Mouse (Mus musculus) MN1 (cell line): ENCODE data around the gene Adamtsl1.

Experiments
- DNase-seq: peaks from one replicate; pipeline ENCODE4 v3.0.0-alpha.2; 2016; ENCODE audit warnings: low spot score

Gene Adamtsl1

GRCm38 (mm10) chr4:86407200-86407527 lies 893.2 kb downstream of the Adamtsl1 start:
- DNase-seq: no peak

- no peak for DNase-seq
Observed at GRCm38 (mm10) chr4:86408421-86408820, 894.4 kb downstream of the Adamtsl1 start.

DNA sequence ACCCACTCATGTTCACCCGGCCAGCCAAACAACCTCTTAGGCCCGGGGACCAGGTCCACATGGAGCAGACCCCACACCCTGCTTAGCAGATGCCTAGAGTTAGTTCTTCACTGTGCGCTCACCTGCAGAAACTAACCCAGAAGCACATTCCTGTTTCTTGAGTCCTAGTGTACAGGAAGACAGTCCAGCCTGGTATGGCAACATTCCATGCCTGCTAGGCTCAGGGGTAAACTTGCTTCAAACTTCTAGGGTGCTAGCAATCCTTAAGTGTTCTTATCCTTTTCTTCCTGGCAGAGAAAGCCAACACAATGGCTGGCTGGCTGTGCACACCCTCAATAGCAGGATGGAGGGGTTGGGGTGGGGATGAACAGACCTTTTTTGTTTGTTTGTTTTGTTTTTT lies 897.0 kb downstream of the Adamtsl1 start:
- DNase-seq: no peak

- no peak for DNase-seq
Observed at GRCm38 (mm10) chr4:86413388-86413787, 899.4 kb downstream of the Adamtsl1 start.

DNA sequence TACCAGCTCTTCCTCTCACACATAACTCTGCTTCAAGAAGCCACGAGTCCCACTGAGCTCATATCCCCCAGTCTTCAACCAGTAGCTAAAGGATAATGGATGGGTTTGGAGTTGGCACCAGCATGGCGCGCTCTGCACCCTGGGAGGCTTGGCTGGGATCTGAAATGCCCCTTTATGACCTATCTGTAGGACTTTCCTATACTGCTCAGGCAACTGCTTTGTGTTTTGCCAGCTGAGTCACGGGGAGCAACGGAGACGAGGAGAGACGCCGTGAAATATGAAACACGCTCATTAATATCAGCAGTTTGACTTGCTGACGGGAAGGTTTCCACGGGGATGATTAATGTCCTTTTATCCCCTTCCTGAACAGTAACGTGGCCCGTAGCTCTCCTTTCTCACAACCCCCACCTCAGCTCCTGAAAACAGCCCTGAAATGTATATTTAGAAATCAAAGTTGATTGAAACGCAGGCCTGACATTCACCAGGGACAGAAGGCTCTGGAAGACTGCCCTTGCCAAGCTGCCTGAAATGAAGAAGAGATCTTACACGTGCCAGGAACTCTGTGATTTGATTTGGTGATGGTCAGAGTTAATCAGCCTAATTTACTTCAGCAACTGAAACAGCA lies 902.5 kb downstream of the Adamtsl1 start:
- no peak for DNase-seq

GRCm38 (mm10) chr4:86422586-86422985 lies 908.6 kb downstream of the Adamtsl1 start:
- no peak for DNase-seq

GRCm38 (mm10) chr4:86425581-86425980 lies 911.6 kb downstream of the Adamtsl1 start:
- no peak for DNase-seq

DNA sequence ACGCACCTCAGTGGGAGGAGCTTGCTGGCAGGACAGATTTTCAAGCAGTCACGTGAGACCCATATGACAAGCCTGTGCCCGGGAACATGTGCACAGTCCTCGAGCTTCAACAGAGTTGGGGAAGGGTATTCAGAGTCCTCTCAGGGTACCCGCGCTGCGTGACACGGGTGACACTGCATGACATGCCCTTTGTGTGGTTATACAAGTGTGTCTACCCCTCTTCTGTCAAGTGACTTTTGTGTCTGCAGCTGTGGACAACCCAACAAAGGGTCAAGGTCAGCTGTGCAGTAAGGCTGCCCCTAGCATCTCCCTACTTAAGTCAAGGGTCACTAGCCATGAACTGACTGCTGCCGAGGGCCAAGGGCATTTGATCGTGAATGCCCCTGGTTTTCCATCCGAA lies 912.6 kb downstream of the Adamtsl1 start:
- no peak for DNase-seq

- DNase-seq: no peak
Observed at GRCm38 (mm10) chr4:86427312-86427711, 913.3 kb downstream of the Adamtsl1 start.

DNA sequence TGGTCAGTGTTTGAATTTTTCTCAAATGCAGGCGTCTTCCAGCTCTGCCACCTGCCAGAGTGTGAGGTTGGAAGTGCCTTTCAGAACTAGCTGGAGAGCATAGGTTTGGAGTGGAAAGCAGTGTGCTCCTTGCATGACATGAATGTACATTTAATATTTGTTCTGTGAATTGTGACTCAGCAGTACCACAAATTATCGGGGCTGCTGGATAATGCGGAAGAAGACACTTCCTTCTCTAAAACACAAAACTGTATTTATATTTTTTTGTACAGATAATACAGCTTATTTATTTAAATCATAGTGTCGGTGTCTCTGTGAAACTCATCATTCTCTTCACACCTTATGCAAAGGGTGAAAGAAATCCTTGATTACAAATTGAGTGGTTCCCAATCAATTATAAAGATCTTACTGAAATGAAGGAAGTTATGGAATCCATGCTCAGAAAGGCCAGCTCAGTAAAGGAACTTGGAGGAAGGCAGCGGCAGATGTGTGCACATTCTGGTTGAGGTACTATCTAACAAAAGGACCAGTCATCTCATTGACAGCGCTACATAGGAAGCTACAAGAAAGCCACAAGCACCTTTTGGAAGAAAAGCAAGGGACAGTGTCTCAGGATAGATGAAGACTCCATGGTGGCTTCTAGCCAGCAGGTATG lies 914.2 kb downstream of the Adamtsl1 start:
- DNase-seq: no peak

GRCm38 (mm10) chr4:86435631-86436030 lies 921.7 kb downstream of the Adamtsl1 start:
- DNase-seq: no peak

DNA sequence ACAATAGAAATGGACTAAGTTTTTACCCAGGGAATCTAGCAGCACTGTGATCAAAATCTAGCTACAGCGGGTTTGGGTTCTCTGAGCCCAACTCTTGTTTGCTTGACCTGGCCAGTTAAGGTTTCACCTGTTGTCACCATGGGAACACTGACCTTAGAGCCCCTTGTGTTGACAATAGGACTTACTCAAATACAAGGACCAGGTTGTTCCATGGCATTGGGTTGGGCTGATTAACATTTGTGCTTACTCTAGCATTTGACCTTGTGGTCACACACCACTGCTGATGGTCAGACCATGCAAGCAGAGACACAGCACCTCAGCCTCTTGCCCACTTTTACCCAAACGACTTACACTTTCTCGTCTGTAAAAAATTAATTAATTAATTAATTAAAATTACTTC lies 922.4 kb downstream of the Adamtsl1 start:
- no peak for DNase-seq

- no peak for DNase-seq
Observed at GRCm38 (mm10) chr4:86450468-86450867, 936.5 kb downstream of the Adamtsl1 start.

GRCm38 (mm10) chr4:86464808-86465207 lies 950.8 kb downstream of the Adamtsl1 start:
- DNase-seq: no peak
